Mouse (Mus musculus): ENCODE data around the gene Kcnh7. TPM values are rescaled to one million over a fixed set of nuclear protein-coding genes. Genes with fewer than 3 reads are reported as not detected.

Kcnh7 gene
- total RNA-seq, 1 experiment from 2014 or later = 0.07 TPM

GRCm38 (mm10) chr2:62645475-62645874 lies 538.6 kb downstream of the Kcnh7 start:
- peak; percentile 23 for DNase-seq

- no peak for DNase-seq
Measured at GRCm38 (mm10) chr2:62644891-62645290, 539.2 kb downstream of the Kcnh7 start.
